Mouse (Mus musculus) forebrain, postnatal 0 days (tissue): ENCODE data around the gene Arrdc5. TPM values are rescaled to one million over a fixed set of nuclear protein-coding genes. Genes with fewer than 3 reads are reported as not detected.

Source experiments
- ATAC-seq: fragments of 200-750 bp; cut with Nextera tagmentation; 2 replicates; pipeline ENCODE4 v1.8.0; 2017; ENCODE audit warnings: mild to moderate bottlenecking, moderate library complexity
- DNase-seq: peaks from one replicate; pipeline ENCODE4 v3.0.0-alpha.2; 2015
- H3K27ac ChIP-seq: fragments of 300-500 bp; sonication (generic); 2 replicates; pipeline ENCODE4 v1.5.1; 2014; ENCODE audit warnings: low read depth, mild to moderate bottlenecking, antibody characterized with exemption, low read length, moderate library complexity, mixed read lengths
- H3K27me3 ChIP-seq: fragments of 300-500 bp; sonication (generic); 2 replicates; pipeline ENCODE4 v1.6.1; 2014; ENCODE audit warnings: mild to moderate bottlenecking, low read length, mixed read lengths; ENCODE audit not compliant: insufficient read depth
- H3K36me3 ChIP-seq: fragments of 300-500 bp; sonication (generic); 2 replicates; pipeline ENCODE4 v1.6.1; 2014; ENCODE audit warnings: mild to moderate bottlenecking, moderate library complexity; ENCODE audit not compliant: insufficient read depth
- H3K4me1 ChIP-seq: fragments of 300-500 bp; sonication (generic); 2 replicates; pipeline ENCODE4 v1.6.1; 2014; ENCODE audit warnings: antibody characterized with exemption; ENCODE audit not compliant: insufficient read depth
- H3K4me2 ChIP-seq: fragments of 300-500 bp; sonication (generic); 2 replicates; pipeline ENCODE4 v1.6.1; 2014; ENCODE audit warnings: low read depth, mild to moderate bottlenecking, moderate library complexity
- H3K4me3 ChIP-seq: fragments of 300-500 bp; sonication (generic); 2 replicates; pipeline ENCODE4 v1.5.1; 2014; ENCODE audit warnings: low read depth, low read length, mixed read lengths
- H3K9ac ChIP-seq: fragments of 300-500 bp; sonication (generic); 2 replicates; pipeline ENCODE4 v1.6.1; 2014; ENCODE audit warnings: mild to moderate bottlenecking
- H3K9me3 ChIP-seq: fragments of 300-500 bp; sonication (generic); 2 replicates; pipeline ENCODE4 v1.6.1; 2016; ENCODE audit warnings: low read length
- CTCF ChIP-seq: sonication (generic); IDR thresholded peaks from 2 replicates; pipeline ENCODE4 v1.5.1; 2016; ENCODE audit warnings: antibody characterized with exemption, control low read depth, low read depth
- WGBS: fragments of 180-500 bp; shearing (Covaris S2); extraction: QIAGEN DNeasy Blood & Tissue Kit; methylation state at CpG from one replicate; pipeline ENCODE4 v1.1.7; 2014; 5-methylcytosine and 5-hydroxymethylcytosine counted together
- polyA plus RNA-seq: library from polyadenylated mRNA; unstranded; fragments of >200 nt; fragmentation: Nextera tagmentation; extraction: Ambion mirVana; gene quantifications from 2 replicates; pipeline ENCODE4 v1.2.1, GENCODE M21; 2015
- total RNA-seq: library from RNA; depleted of rRNA; stranded (reverse); fragments of >200 nt; gene quantifications from 2 replicates; pipeline ENCODE4 v1.2.3, GENCODE M21; 2014

Arrdc5 gene
- total and polyA plus RNA-seq, 2 experiments from 2014 or later, result not detected

DNA sequence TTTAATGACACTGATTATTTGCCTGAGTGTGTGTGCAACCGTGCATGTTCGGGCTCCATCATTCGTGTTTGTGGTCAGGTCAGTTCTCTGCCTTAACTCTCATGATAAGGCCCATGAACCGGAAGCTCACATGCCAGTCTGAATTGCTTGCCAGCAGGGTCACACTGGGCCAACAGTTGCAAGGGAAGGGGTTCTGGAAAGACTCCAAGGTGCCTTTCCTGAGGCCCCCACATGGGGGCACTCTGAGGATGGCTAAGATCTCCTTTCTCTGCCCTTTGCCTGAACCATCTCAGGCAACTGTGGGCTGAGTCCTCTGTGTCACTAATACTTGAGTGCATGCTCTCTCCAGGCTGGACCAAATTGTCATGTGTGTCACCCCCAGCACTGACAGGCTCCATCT lies 37.1 kb upstream of the Arrdc5 start:
- H3K27me3 ChIP-seq, result no peaks in the 10 kb centered on the region
- H3K27ac ChIP-seq, result no peak overlapping the region
- DNase-seq (peak; percentile 41), ATAC-seq (peak; percentile 46; the same call in 1 of the 2 replicates)
- H3K4me2 ChIP-seq, result no peak overlapping the region
- no peak overlapping the region for H3K9ac ChIP-seq
- peak; percentile 57 for TF ChIP-seq CTCF
- 42% methylated on average over 4 of the region's 4 CpGs for WGBS
- no peaks in the 10 kb centered on the region for H3K4me1 ChIP-seq
- H3K36me3 ChIP-seq, result no peaks in the 10 kb centered on the region
- H3K9me3 ChIP-seq, result no peaks in the 10 kb centered on the region
- no peak overlapping the region for H3K4me3 ChIP-seq

DNA sequence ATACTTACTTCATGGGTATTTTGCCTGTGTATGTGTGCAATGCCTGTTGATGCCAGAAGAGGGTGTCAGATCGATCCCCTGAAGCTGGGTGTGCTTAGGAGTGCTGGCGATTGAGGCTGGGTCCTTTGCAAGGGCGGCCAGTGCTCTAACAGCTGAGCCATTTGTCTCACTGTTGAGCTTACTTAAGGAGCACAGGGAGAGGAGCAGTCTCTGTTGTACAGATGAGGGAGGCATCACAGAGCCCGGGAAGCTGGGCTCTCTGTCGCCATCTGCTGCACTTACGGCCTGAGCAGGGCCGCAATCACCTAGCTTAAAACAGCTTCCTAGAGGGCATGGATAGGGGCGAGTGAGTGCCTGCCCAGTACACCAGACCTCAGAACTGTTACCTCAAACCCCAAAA lies 32.9 kb upstream of the Arrdc5 start:
- H3K9ac ChIP-seq, result no peak overlapping the region
- TF ChIP-seq CTCF, result peak; percentile 51
- H3K4me2 ChIP-seq, result no peak overlapping the region
- no peaks in the 10 kb centered on the region for H3K36me3 ChIP-seq
- H3K4me3 ChIP-seq, result no peak overlapping the region
- H3K4me1 ChIP-seq, result peaks cover 6% of the 10 kb centered on the region
- no peak overlapping the region for H3K27ac ChIP-seq
- DNase-seq, result no peak
- H3K9me3 ChIP-seq, result no peaks in the 10 kb centered on the region
- no peaks in the 10 kb centered on the region for H3K27me3 ChIP-seq
- ATAC-seq, result 0 out of 2 replicates have a peak, but pooled peaks have one; percentile 30
- WGBS, result 44% methylated on average over 8 of the region's 8 CpGs

DNA sequence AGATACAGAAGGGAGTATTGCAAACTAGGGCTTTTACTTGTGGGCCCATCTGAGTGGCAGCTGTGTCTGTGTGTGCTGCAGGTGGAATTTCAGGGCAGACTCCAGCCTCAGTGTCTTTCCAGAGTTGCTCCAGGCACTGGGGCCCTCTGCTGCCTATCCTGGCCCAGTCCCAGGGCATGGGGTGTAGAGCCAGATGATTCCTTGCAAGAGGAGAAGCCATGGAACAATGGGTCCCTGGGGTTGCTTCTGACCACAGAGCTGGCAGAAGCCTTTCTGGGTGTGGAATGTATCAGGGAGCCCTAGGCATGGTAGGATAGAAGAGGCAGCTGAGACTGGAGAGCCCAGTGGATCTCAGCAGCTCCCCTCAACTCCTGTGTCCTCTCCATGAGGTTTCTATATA lies 31.2 kb upstream of the Arrdc5 start:
- ATAC-seq (no peak), DNase-seq (no peak)
- Histone ChIP-seq H3K4me3 (no peak overlapping the region), H3K4me2 (no peak overlapping the region), H3K4me1 (peaks cover 16% of the 10 kb centered on the region), H3K27me3 (no peaks in the 10 kb centered on the region), H3K9me3 (no peaks in the 10 kb centered on the region), H3K9ac (no peak overlapping the region), H3K27ac (no peak overlapping the region), H3K36me3 (no peaks in the 10 kb centered on the region)
- no peak for TF ChIP-seq CTCF

DNA sequence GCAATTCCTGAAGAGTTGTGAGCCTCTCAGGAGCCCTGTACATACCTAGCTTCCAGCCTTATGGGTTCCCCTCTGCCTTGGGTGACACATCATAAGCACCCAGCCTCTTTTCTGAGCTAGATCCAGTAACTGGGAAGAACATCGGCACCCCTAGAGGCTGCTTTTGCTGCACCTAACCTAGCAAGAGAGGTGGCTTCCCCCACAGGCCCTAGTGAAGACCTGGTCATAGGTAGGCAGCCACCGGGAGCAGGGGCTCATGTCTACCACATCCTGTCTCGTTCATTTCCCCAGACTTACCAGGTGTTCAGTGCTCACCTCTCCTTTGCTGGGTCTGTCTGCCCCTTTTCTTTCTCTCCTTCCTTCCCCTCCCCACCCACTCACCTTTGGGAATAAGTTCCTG lies 30.3 kb upstream of the Arrdc5 start:
- TF ChIP-seq CTCF, result no peak
- Histone ChIP-seq H3K4me1 (peaks cover 16% of the 10 kb centered on the region), H3K4me3 (no peak overlapping the region), H3K4me2 (no peak overlapping the region), H3K27ac (no peak overlapping the region), H3K36me3 (no peaks in the 10 kb centered on the region), H3K9me3 (no peaks in the 10 kb centered on the region), H3K27me3 (no peaks in the 10 kb centered on the region), H3K9ac (no peak overlapping the region)
- ATAC-seq, result no peak
- no peak for DNase-seq
- WGBS, result 85% methylated on average over 3 of the region's 3 CpGs

GRCm38 (mm10) chr17:56329267-56329666 lies 29.2 kb upstream of the Arrdc5 start:
- peaks cover 16% of the 10 kb centered on the region for H3K4me1 ChIP-seq
- ATAC-seq, result no peak

GRCm38 (mm10) chr17:56326153-56327147 lies 26.4 kb upstream of the Arrdc5 start:
- Histone ChIP-seq H3K27me3 (no peaks in the 10 kb centered on the region), H3K9me3 (no peaks in the 10 kb centered on the region), H3K4me2 (peak overlapping the region; percentile 74), H3K36me3 (no peaks in the 10 kb centered on the region), H3K27ac (peak overlapping the region; percentile 95), H3K9ac (peak overlapping the region; percentile 95), H3K4me1 (peaks cover 16% of the 10 kb centered on the region), H3K4me3 (peak overlapping the region; percentile 96)
- 3% methylated on average over 47 of the region's 67 CpGs for WGBS
- ATAC-seq (peak; percentile 32), DNase-seq (peak; percentile 59)
- no peak for TF ChIP-seq CTCF

More at GRCm38 (mm10) chr17:56329267-56329666, 29.2 kb upstream of the Arrdc5 start:
- DNase-seq, result no peak
- Histone ChIP-seq H3K27me3 (no peaks in the 10 kb centered on the region), H3K9me3 (no peaks in the 10 kb centered on the region), H3K4me2 (no peak overlapping the region), H3K27ac (no peak overlapping the region), H3K9ac (no peak overlapping the region), H3K36me3 (no peaks in the 10 kb centered on the region), H3K4me3 (no peak overlapping the region)
- TF ChIP-seq CTCF, result no peak

DNA sequence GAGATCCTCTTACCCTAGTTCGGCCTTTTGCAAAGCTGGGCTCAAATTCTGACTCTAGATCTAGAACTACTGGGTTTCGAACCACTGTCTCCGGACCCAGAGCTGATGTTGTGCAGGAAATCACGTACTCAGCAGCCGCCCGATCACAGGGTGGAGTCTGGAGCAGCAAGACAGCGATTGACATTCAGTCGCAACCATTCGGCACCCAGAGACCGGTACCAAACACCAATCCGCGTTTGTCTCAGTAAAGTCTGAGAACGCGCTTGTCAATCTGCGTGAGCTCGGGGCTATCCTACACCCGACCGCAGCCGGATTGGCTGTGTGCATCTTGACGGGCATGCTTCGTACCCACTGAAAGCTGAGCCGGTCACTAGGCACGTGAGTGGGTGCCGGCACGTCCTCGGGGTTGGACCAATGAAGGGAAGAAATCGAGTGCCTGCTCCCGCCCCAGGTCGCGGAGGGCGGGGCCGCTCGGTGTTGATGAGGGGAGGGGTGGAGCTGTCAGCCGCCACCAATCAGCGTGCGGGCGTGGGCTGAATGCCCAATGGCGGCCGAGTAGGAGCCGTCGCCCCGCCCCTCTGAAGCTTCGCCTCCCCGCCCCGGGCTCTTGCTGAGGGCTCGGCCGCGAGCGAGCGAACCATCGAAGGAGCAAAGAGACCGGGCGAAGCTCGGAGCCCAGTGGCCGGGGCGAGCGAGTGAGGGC lies 25.5 kb upstream of the Arrdc5 start, which contains the start of gene Kdm4b:
Gene Kdm4b, plus strand, starts transcription at position 613 of the 703 bp plus-strand sequence.
- ATAC-seq, result peak; percentile 99
- WGBS, result under 1% methylated on average over 57 of the region's 57 CpGs
- no peak for TF ChIP-seq CTCF

More for the DNA sequence above, 25.5 kb upstream of the Arrdc5 start, which contains the start of gene Kdm4b:
- Histone ChIP-seq H3K36me3 (no peaks in the 10 kb centered on the region), H3K9me3 (no peaks in the 10 kb centered on the region), H3K4me3 (peak within 1 kb of the TSS; percentile 96), H3K27ac (peak within 1 kb of the TSS; percentile 95), H3K9ac (peak within 1 kb of the TSS; percentile 95), H3K27me3 (no peaks in the 10 kb centered on the region), H3K4me1 (peaks cover 16% of the 10 kb centered on the region), H3K4me2 (peak within 1 kb of the TSS; percentile 74)
- DNase-seq, result peak; percentile 100
